Mouse (Mus musculus) left cerebral cortex, adult 9 months (tissue): ENCODE measurements around the gene Proser2.
"Not testable (repeated sequence)": the region's sequence is repeated elsewhere in the genome, so short reads cannot be mapped to it uniquely, and the experiment has no call there.

Source experiments
- DNase-seq, 2 experiments: peaks; one replicate each; pipeline ENCODE4 v3.0.0; 2022; ENCODE audit warnings: low spot score in 2 of 2

The Proser2 gene

GRCm38 (mm10) chr2:6128881-6129280 is 1.1 kb downstream of the Proser2 start:
- DNase-seq: no peak

- DNase-seq: no peak
Measured at GRCm38 (mm10) chr2:6128136-6128805, 1.7 kb downstream of the Proser2 start.

- DNase-seq: no peak
Measured at GRCm38 (mm10) chr2:6123046-6123445, 7.0 kb downstream of the Proser2 start.

- DNase-seq: no peak
Measured at GRCm38 (mm10) chr2:6121091-6121490, 8.9 kb downstream of the Proser2 start.

GRCm38 (mm10) chr2:6118246-6118645 is 11.8 kb downstream of the Proser2 start:
- DNase-seq: peak in 1 of 2 experiments; percentile 23

- no peak for DNase-seq
Measured at GRCm38 (mm10) chr2:6113792-6114191, 16.2 kb downstream of the Proser2 start.

- no peak for DNase-seq
Measured at GRCm38 (mm10) chr2:6112619-6113018, 17.4 kb downstream of the Proser2 start.

- no peak for DNase-seq
Measured at GRCm38 (mm10) chr2:6105437-6105836, 24.6 kb downstream of the Proser2 start.

GRCm38 (mm10) chr2:6100755-6101154 is 29.3 kb downstream of the Proser2 start:
- DNase-seq: no peak

GRCm38 (mm10) chr2:6100027-6100749 is 29.8 kb downstream of the Proser2 start:
- DNase-seq: no peak

- no peak for DNase-seq
Measured at GRCm38 (mm10) chr2:6099443-6099842, 30.6 kb downstream of the Proser2 start.

GRCm38 (mm10) chr2:6098924-6099323 is 31.1 kb downstream of the Proser2 start:
- no peak for DNase-seq

- no peak for DNase-seq
Measured at GRCm38 (mm10) chr2:6097113-6097716, 32.8 kb downstream of the Proser2 start.

- not testable (repeated sequence) for DNase-seq
Measured at GRCm38 (mm10) chr2:6089941-6090340, 40.1 kb downstream of the Proser2 start.

GRCm38 (mm10) chr2:6087151-6087550 is 42.9 kb downstream of the Proser2 start:
- no peak for DNase-seq

- DNase-seq: no peak
Measured at GRCm38 (mm10) chr2:6085622-6086530, 44.1 kb downstream of the Proser2 start.

- no peak for DNase-seq
Measured at GRCm38 (mm10) chr2:6083696-6084095, 46.3 kb downstream of the Proser2 start.

- DNase-seq: no peak
Measured at GRCm38 (mm10) chr2:6082615-6083014, 47.4 kb downstream of the Proser2 start.

GRCm38 (mm10) chr2:6081108-6081507 is 48.9 kb downstream of the Proser2 start:
- no peak for DNase-seq

- DNase-seq: no peak
Measured at GRCm38 (mm10) chr2:6080037-6080436, 50.0 kb downstream of the Proser2 start.

GRCm38 (mm10) chr2:6075530-6075896 is 54.5 kb downstream of the Proser2 start:
- no peak for DNase-seq
